Mouse (Mus musculus) cerebellum, adult 11-12 months (tissue): ENCODE results near the gene Iqsec3.
A peak's percentile ranks its signal among the peaks of the same experiment; 100 is the strongest.

ENCODE experiments used
- DNase-seq: peaks from one replicate; pipeline ENCODE4 v3.0.0; 2022

Gene Iqsec3

DNA sequence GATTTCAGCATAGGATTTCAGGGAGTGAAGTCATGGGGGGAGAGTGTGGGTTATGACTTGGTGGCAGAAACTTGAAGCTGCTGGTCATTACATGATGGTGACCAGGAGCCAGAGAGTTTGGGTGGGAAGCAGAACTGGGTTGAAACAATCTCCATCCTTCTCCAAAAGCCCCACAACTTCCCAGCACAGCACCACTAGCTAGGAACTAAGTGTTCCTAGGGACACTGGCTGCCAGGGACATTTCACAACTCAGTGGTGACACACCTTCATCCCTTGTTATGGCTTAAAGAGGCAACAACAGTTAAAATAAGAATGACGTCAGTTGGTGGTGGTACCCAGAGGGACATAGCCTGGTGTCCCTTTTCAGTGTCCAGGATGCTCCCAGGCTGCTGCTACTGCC is 117.4 kb downstream of the Iqsec3 start:
- DNase-seq: no peak

DNA sequence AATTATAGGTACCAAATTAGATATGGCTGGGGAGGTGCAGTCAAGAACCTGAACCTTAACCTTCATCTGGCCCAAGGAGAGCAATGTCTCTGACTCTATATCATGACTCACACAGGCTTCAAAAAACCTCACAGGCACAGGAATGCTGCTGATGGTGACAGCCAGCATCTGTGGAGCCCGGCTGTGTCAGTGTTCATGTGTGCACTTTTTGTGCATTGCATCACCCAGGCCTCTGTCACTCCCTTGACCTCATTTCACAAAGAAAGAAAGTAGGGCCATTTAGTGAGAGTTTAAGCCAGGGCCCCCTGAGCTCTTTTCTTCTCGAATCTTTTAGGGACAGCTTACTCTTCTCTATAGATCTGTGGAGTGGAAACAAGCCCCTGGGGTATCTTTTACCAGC is 121.2 kb downstream of the Iqsec3 start:
- DNase-seq: no peak

GRCm38 (mm10) chr6:121346428-121346827 is 127.0 kb downstream of the Iqsec3 start:
- DNase-seq: no peak

- DNase-seq: no peak
These were observed 129.1 kb downstream of the Iqsec3 start for GRCm38 (mm10) chr6:121344329-121344728.

- DNase-seq: no peak
These were observed 129.7 kb downstream of the Iqsec3 start for GRCm38 (mm10) chr6:121343771-121344123.

GRCm38 (mm10) chr6:121343026-121343770 is 130.3 kb downstream of the Iqsec3 start, which contains the start of gene Slc6a12:
TSS of gene Slc6a12 (plus strand) at chr6:121343076.
- no peak for DNase-seq

GRCm38 (mm10) chr6:121341650-121342049 is 131.8 kb downstream of the Iqsec3 start:
- DNase-seq: no peak

DNA sequence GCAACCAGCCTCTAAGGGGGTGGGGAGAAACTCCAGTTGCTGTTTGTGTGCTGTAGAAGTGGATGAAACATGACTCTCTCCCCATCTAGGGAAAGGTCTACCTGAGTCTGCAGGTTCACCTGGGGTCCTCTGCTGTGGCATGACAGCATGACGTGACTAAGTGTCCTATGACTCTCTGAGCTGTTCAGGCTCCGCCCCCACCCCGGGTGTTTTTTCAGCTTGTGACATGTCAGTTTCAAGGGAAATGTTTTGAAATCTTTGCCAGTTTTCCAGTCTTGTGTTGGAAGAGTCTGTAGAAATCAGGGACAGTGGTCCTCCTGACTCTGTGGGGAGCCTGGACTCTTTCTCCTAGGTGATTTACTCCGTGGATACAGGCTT is 135.0 kb downstream of the Iqsec3 start:
- no peak for DNase-seq

GRCm38 (mm10) chr6:121337770-121338518 is 135.5 kb downstream of the Iqsec3 start:
- DNase-seq: peak; percentile 56

- DNase-seq: no peak
These were observed 136.2 kb downstream of the Iqsec3 start for GRCm38 (mm10) chr6:121337229-121337628.

DNA sequence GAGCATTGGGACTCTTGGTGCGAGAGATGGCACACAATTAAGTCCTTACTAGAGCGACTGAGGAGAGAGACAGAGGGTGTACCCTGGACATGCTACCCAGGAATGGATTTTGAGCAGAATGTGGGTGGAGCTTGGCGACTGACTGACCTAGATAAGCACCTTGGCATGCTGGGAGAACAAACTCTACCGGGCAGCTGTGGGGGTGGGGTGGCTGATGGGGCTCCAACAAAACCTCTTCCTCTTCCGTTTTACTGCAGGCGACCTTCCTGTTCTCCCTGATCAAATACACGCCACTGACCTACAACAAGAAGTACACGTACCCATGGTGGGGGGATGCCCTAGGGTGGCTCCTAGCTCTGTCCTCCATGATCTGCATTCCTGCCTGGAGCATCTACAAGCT is 136.9 kb downstream of the Iqsec3 start:
- DNase-seq: no peak

GRCm38 (mm10) chr6:121335841-121336240 is 137.6 kb downstream of the Iqsec3 start:
- DNase-seq: no peak

- peak; percentile 26 for DNase-seq
These were observed 143.5 kb downstream of the Iqsec3 start for GRCm38 (mm10) chr6:121329848-121330508.

- DNase-seq: peak; percentile 89
These were observed 145.0 kb downstream of the Iqsec3 start for GRCm38 (mm10) chr6:121328417-121328884.

DNA sequence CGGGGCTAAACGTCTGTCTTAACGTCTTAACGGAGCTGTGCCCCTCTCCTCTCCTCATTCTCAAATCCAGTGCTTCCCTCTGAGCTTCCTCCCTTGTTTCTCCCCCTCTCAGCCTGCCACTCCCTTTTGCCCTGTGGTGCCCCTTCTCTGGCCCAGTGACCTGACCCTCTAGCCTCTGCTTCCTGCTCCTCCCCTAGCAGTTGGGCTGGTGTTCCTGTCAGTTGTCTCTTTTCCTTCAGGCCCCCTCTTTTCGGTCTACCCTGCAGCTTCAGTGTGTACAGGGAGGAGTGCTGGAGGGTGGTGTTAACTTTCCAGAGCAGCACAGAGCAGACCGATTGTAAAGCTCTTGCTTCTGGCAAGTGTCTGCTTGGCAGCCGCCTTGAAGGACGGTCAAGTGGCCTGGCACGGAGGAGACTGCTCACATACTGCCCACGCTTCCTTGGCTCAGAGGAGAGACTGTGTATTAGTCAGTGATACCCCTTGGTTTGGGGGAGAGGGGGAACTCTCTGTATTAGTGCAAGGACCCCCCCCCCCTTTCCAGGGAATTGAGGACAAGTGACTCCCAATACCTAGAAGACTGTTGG is 146.9 kb downstream of the Iqsec3 start:
- DNase-seq: no peak

- no peak for DNase-seq
These were observed 147.7 kb downstream of the Iqsec3 start for GRCm38 (mm10) chr6:121325740-121326139.

GRCm38 (mm10) chr6:121325298-121325697 is 148.2 kb downstream of the Iqsec3 start:
- DNase-seq: no peak
